Mouse (Mus musculus) embryonic facial prominence, embryonic 14.5 days (tissue): Measurements from ENCODE around the gene Plcb4. TPM values are rescaled to one million over a fixed set of nuclear protein-coding genes. Genes with fewer than 3 reads are reported as not detected.

Source experiments
- ATAC-seq: fragments of 200-750 bp; cut with Nextera tagmentation; 2 replicates; pipeline ENCODE4 v1.8.0; 2017; ENCODE audit warnings: low read depth, moderate number of reproducible peaks, moderate TSS enrichment
- DNase-seq: peaks from one replicate; pipeline ENCODE4 v3.0.0-alpha.2; 2015; ENCODE audit warnings: low spot score
- H3K27ac ChIP-seq: fragments of 300-500 bp; sonication (generic); replicated peaks from 2 replicates; pipeline ENCODE4 v1.5.1; 2014; ENCODE audit warnings: low read depth, mild to moderate bottlenecking, low read length, moderate library complexity
- H3K27me3 ChIP-seq: fragments of 300-500 bp; sonication (generic); replicated peaks from 2 replicates; pipeline ENCODE4 v1.6.1; 2014; ENCODE audit warnings: low read length; ENCODE audit not compliant: control insufficient read depth, insufficient read depth
- H3K36me3 ChIP-seq: fragments of 300-500 bp; sonication (generic); 2 replicates; pipeline ENCODE4 v1.6.1; 2014; ENCODE audit warnings: low read length, mixed read lengths; ENCODE audit not compliant: control insufficient read depth, insufficient read depth
- H3K4me1 ChIP-seq: fragments of 300-500 bp; sonication (generic); 2 replicates; pipeline ENCODE4 v1.6.1; 2014; ENCODE audit warnings: antibody characterized with exemption, low read length; ENCODE audit not compliant: control insufficient read depth, insufficient read depth
- H3K4me2 ChIP-seq: fragments of 300-500 bp; sonication (generic); 2 replicates; pipeline ENCODE4 v1.6.1; 2014; ENCODE audit warnings: low read depth, mild to moderate bottlenecking, low read length, moderate library complexity, mixed read lengths
- H3K4me3 ChIP-seq: fragments of 300-500 bp; sonication (generic); 2 replicates; pipeline ENCODE4 v1.5.1; 2014; ENCODE audit warnings: low read depth, mild to moderate bottlenecking, low read length
- H3K9ac ChIP-seq: fragments of 300-500 bp; sonication (generic); 2 replicates; pipeline ENCODE4 v1.6.1; 2014; ENCODE audit warnings: low read depth, mild to moderate bottlenecking, low read length, moderate library complexity, mixed read lengths
- H3K9me3 ChIP-seq: fragments of 300-500 bp; sonication (generic); 2 replicates; pipeline ENCODE4 v1.6.1; 2016; ENCODE audit warnings: low read length; ENCODE audit not compliant: control insufficient read depth
- WGBS: fragments of 180-500 bp; shearing (Covaris S2); extraction: QIAGEN DNeasy Blood & Tissue Kit; methylation state at CpG from one replicate; pipeline ENCODE4 v1.1.7; 2014; 5-methylcytosine and 5-hydroxymethylcytosine counted together
- polyA plus RNA-seq: library from polyadenylated mRNA; unstranded; fragments of >200 nt; fragmentation: Nextera tagmentation; extraction: Ambion mirVana; gene quantifications from 2 replicates; pipeline ENCODE4 v1.2.1, GENCODE M21; 2014

Gene Plcb4
- polyA plus RNA-seq, 1 experiment from 2014 or later = 20.8 TPM

DNA sequence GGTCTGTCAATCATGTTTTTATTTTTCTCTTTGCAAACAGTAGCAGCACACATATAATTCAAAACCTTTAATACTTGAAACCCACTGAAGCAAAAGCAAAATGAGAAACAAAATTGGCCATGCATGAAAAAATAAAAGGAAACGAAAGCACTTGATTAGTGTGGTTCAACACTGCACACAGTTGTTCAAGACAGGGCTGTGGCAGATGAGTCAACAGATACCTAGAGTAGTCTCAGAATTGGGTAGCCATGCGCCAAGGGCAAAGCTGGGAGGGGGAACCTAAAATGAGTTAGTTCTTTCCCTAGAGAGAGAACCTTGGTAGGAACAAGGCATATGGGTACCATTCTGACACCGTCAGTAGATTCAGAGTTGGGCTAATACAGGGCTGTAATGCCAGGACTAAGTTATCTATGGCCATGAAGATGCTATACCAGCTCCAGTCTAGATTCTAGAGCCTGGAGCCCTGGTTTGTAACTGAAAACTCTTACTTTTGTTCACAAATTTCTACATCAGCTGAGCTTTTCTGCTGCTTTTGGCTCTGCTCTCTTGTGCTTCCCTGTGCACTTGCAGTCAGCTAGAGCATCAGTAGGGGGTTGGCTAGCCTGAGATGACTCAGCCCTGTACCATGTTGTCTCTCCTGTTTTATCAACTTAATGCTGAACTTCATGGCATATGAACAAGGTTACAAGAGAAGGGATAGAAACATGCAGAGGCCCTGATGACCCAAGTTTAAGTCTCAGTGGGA, 168.0 kb downstream of the Plcb4 start:
- H3K9ac ChIP-seq = no peak overlapping the region
- 81% methylated on average over 3 of the region's 3 CpGs for WGBS
- no peaks in the 10 kb centered on the region for H3K36me3 ChIP-seq
- no peak overlapping the region for H3K4me2 ChIP-seq
- H3K27ac ChIP-seq = no peak overlapping the region
- H3K27me3 ChIP-seq = no peaks in the 10 kb centered on the region
- no peak for DNase-seq
- ATAC-seq = no peak
- no peaks in the 10 kb centered on the region; the same call in 1 of the 2 replicates for H3K4me1 ChIP-seq
- H3K4me3 ChIP-seq = no peak overlapping the region
- H3K9me3 ChIP-seq = no peaks in the 10 kb centered on the region

DNA sequence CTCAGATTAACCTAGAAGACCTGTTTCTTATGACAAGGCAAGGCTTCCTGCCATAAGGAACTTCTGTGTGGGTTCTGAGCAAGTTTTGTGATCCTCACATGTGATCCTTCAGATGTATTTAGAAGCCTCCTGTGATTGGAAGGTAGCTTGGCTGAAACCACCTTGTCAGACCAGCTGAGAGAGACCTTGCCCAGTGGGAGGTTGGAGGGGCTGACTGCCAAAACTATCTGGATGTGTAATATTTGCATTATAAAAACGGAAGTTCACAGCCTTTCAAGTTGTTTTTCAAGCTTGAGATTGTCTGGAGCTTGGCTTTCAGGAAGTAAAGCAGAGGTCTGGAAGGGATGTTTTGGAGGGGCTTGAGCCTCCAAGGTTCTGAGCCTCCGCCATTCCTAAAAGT, 169.6 kb downstream of the Plcb4 start:
- Histone ChIP-seq H3K4me3 (no peak overlapping the region), H3K9me3 (no peaks in the 10 kb centered on the region), H3K27me3 (no peaks in the 10 kb centered on the region), H3K27ac (no peak overlapping the region), H3K4me2 (no peak overlapping the region), H3K9ac (no peak overlapping the region), H3K36me3 (no peaks in the 10 kb centered on the region), H3K4me1 (no peaks in the 10 kb centered on the region; the same call in 1 of the 2 replicates)
- ATAC-seq = no peak
- DNase-seq = peak; percentile 41
- 53% methylated on average over 2 of the region's 2 CpGs for WGBS

- 94% methylated on average over 3 of the region's 3 CpGs for WGBS
Observed at GRCm38 (mm10) chr2:135833743-135834142, 174.9 kb downstream of the Plcb4 start.

GRCm38 (mm10) chr2:135834435-135834834, 175.6 kb downstream of the Plcb4 start:
- no peaks in the 10 kb centered on the region for H3K36me3 ChIP-seq
- no peak overlapping the region for H3K9ac ChIP-seq
- DNase-seq = no peak
- H3K4me3 ChIP-seq = no peak overlapping the region
- 96% methylated on average over 2 of the region's 2 CpGs for WGBS
- H3K27me3 ChIP-seq = no peaks in the 10 kb centered on the region
- H3K4me2 ChIP-seq = no peak overlapping the region
- no peaks in the 10 kb centered on the region for H3K9me3 ChIP-seq
- no peak overlapping the region for H3K27ac ChIP-seq
- no peaks in the 10 kb centered on the region; the same call in 1 of the 2 replicates for H3K4me1 ChIP-seq
- ATAC-seq = no peak

More at GRCm38 (mm10) chr2:135833743-135834142, 174.9 kb downstream of the Plcb4 start:
- no peak overlapping the region for H3K4me2 ChIP-seq
- H3K27ac ChIP-seq = no peak overlapping the region
- no peaks in the 10 kb centered on the region; the same call in 1 of the 2 replicates for H3K4me1 ChIP-seq
- H3K27me3 ChIP-seq = no peaks in the 10 kb centered on the region
- H3K9ac ChIP-seq = no peak overlapping the region
- ATAC-seq (no peak), DNase-seq (no peak)
- H3K4me3 ChIP-seq = no peak overlapping the region
- no peaks in the 10 kb centered on the region for H3K9me3 ChIP-seq
- H3K36me3 ChIP-seq = no peaks in the 10 kb centered on the region

DNA sequence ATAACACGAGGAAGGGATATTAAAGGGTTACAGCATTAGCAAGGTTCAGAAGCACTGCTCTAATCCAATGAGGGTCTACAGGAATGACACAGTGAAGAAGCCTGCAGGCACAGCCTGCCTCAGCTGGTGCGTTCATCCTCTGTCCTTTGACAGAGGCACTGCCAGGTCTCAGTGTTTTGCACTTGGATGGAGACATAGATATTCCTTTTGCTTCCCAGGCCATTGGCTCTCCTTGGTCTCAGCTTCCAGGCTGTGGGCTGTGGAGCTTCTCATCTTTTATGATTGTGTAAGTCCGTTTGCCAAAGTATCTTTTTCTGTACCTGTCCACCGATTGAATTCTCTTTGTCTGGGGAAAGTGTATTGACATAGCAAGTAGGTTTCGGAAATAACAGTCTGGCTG, 177.1 kb downstream of the Plcb4 start:
- H3K27ac ChIP-seq = no peak overlapping the region
- no peak overlapping the region for H3K4me3 ChIP-seq
- no peak for ATAC-seq

DNA sequence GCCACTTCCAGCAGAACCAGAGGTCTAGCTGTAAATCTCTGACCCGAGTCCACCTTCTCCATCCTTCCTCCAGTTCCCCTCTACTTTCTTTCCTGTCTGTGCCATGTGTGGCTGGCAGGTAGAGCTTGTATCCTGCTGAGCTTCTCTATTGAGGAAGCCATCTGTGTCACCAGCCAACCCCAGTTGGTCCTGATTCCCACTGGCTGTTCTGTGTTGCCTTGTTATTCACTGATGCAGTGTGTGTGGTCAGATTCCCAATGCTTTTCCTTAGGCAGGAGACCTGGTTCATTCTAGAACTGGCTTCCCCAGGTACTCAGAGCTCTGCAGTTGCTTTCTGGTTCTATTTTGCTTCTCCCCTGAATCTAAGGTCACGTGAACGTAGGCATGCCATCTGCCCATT, 177.6 kb downstream of the Plcb4 start:
- Histone ChIP-seq H3K36me3 (no peaks in the 10 kb centered on the region), H3K27me3 (no peaks in the 10 kb centered on the region), H3K4me3 (no peak overlapping the region), H3K4me1 (no peaks in the 10 kb centered on the region), H3K4me2 (no peak overlapping the region), H3K9ac (no peak overlapping the region), H3K27ac (no peak overlapping the region), H3K9me3 (no peaks in the 10 kb centered on the region)
- WGBS = 86% methylated on average over 3 of the region's 3 CpGs
- ATAC-seq = no peak
- DNase-seq = no peak

More for the DNA sequence above, 177.1 kb downstream of the Plcb4 start:
- no peak overlapping the region for H3K4me2 ChIP-seq
- no peaks in the 10 kb centered on the region for H3K4me1 ChIP-seq
- H3K9ac ChIP-seq = no peak overlapping the region
- H3K27me3 ChIP-seq = no peaks in the 10 kb centered on the region
- no peaks in the 10 kb centered on the region for H3K36me3 ChIP-seq
- WGBS = 80% methylated on average over 5 of the region's 5 CpGs
- no peak for DNase-seq
- H3K9me3 ChIP-seq = no peaks in the 10 kb centered on the region

- ATAC-seq = no peak
- Histone ChIP-seq H3K4me3 (no peak overlapping the region), H3K4me2 (no peak overlapping the region), H3K27me3 (no peaks in the 10 kb centered on the region), H3K4me1 (no peaks in the 10 kb centered on the region), H3K36me3 (no peaks in the 10 kb centered on the region), H3K9me3 (no peaks in the 10 kb centered on the region), H3K9ac (no peak overlapping the region), H3K27ac (no peak overlapping the region)
- no peak for DNase-seq
- 75% methylated on average over 1 of the region's 1 CpGs for WGBS
Observed at GRCm38 (mm10) chr2:135837730-135838129, 178.9 kb downstream of the Plcb4 start.

DNA sequence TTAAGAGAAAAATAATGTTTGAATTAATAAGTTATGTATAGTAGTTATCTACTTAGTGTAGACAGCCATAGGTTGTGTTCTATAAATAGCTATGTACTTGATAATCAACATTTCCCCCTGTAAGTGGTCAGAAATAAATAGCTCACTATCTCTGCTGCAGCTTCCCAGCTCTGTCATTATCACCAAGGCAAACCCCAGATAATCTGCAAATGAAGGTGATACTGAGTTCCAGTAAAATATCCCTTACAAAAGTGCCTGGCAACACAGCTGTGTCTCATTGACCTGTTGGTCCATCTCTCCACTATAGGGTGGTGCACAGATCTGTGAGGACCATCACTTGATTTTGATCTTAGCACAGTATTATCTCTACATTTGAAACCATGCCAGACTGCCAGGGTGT, 179.3 kb downstream of the Plcb4 start:
- Histone ChIP-seq H3K9me3 (no peaks in the 10 kb centered on the region), H3K4me3 (no peak overlapping the region), H3K4me1 (no peaks in the 10 kb centered on the region), H3K36me3 (no peaks in the 10 kb centered on the region), H3K27me3 (no peaks in the 10 kb centered on the region), H3K27ac (no peak overlapping the region), H3K9ac (no peak overlapping the region), H3K4me2 (no peak overlapping the region)
- ATAC-seq = no peak
- no peak for DNase-seq

GRCm38 (mm10) chr2:135838651-135839286, 180.0 kb downstream of the Plcb4 start:
- Histone ChIP-seq H3K4me1 (no peaks in the 10 kb centered on the region), H3K9me3 (no peaks in the 10 kb centered on the region), H3K4me3 (no peak overlapping the region), H3K27ac (no peak overlapping the region), H3K4me2 (no peak overlapping the region), H3K9ac (no peak overlapping the region), H3K36me3 (no peaks in the 10 kb centered on the region), H3K27me3 (no peaks in the 10 kb centered on the region)
- 79% methylated on average over 8 of the region's 8 CpGs for WGBS
- ATAC-seq = no peak
- no peak for DNase-seq
